Mouse (Mus musculus): ENCODE measurements around the gene Pold1.

DNA sequence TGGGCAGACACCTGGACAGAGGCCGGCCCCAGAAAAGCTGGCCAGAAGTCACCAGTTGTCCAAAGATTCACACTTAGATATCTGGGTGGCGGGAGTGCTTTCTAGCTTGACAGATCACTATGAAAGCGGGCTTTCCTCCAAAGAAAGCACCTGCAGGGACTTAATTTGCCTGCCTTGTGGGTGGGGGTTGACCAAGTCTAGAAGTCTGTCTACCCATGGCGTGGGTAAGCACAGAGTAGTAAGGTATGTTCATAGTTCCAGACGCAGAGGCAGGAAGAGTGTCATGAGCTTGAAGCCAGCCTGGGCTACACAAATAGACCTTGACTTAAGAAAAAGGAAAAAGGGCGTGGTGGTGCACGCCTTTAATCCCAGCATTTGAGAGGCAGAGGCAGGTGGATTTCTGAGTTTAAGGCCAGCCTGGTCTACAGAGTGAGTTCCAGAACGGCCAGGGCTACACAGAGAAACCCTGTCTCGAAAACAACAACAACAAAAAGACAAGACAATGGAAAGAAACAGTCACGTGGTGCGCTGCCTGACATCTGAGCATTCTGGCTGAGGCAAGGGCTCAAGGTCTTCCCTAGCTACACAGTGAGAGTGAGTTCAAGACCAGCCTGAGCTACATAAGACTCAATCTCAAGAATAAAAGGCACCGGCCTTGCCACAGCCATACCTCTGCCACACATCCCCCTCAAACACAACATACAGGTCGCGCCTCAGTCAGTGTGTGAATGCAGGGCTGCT is 22.1 kb downstream of the Pold1 start:
- TF ChIP-seq HCFC1 (IDR thresholded peaks at IDR 0.05; ENCODE audit: borderline replicate concordance, insufficient read depth, low read length) (no peak), ZNF384 (IDR thresholded peaks at IDR 0.05; ENCODE audit: low read depth, low read length) (no peak), MAFK (IDR thresholded peaks at IDR 0.05; ENCODE audit: insufficient read depth, low read depth, low read length) (no peak)
